Mouse (Mus musculus) kidney, embryonic 14.5 days (tissue): Measurements from ENCODE around the gene Olfr312. TPM values are rescaled to one million over a fixed set of nuclear protein-coding genes. Genes with fewer than 3 reads are reported as not detected.
A peak's percentile ranks its signal among the peaks of the same experiment; 100 is the strongest.
"Not testable (repeated sequence)": the region's sequence is repeated elsewhere in the genome, so short reads cannot be mapped to it uniquely, and the experiment has no call there.

Experiments
- ATAC-seq: fragments of 200-750 bp; cut with Nextera tagmentation; 2 replicates; pipeline ENCODE4 v1.8.0; 2017; ENCODE audit warnings: moderate number of reproducible peaks, mild to moderate bottlenecking, moderate TSS enrichment, moderate library complexity; ENCODE audit not compliant: low FRiP score, low TSS enrichment
- H3K27ac ChIP-seq: fragments of 300-500 bp; sonication (generic); 2 replicates; pipeline ENCODE4 v1.5.1; 2014; ENCODE audit warnings: low read depth, mild to moderate bottlenecking, low read length, moderate library complexity, mixed read lengths
- H3K27me3 ChIP-seq: fragments of 300-500 bp; sonication (generic); 2 replicates; pipeline ENCODE4 v1.6.1; 2014; ENCODE audit warnings: mild to moderate bottlenecking, low read length; ENCODE audit not compliant: control insufficient read depth, insufficient read depth
- H3K36me3 ChIP-seq: fragments of 300-500 bp; sonication (generic); 2 replicates; pipeline ENCODE4 v1.6.1; 2014; ENCODE audit warnings: low read length, mixed read lengths; ENCODE audit not compliant: control insufficient read depth, insufficient read depth
- H3K4me1 ChIP-seq: fragments of 300-500 bp; sonication (generic); 2 replicates; pipeline ENCODE4 v1.6.1; 2014; ENCODE audit warnings: low read length, mixed read lengths; ENCODE audit not compliant: control insufficient read depth, insufficient read depth
- H3K4me2 ChIP-seq: fragments of 300-500 bp; sonication (generic); replicated peaks from 2 replicates; pipeline ENCODE4 v1.6.1; 2014; ENCODE audit warnings: low read depth, mild to moderate bottlenecking, low read length
- H3K4me3 ChIP-seq: fragments of 300-500 bp; sonication (generic); 2 replicates; pipeline ENCODE4 v1.5.1; 2014; ENCODE audit warnings: mild to moderate bottlenecking, low read length
- H3K9ac ChIP-seq: fragments of 300-500 bp; sonication (generic); 2 replicates; pipeline ENCODE4 v1.6.1; 2014; ENCODE audit warnings: low read depth, mild to moderate bottlenecking, low read length, moderate library complexity
- H3K9me3 ChIP-seq: fragments of 300-500 bp; sonication (generic); 2 replicates; pipeline ENCODE4 v1.6.1; 2016; ENCODE audit warnings: low read length; ENCODE audit not compliant: control insufficient read depth
- WGBS: fragments of 180-500 bp; shearing (Covaris S2); extraction: QIAGEN DNeasy Blood & Tissue Kit; methylation state at CpG from one replicate; pipeline ENCODE4 v1.1.7; 2014; 5-methylcytosine and 5-hydroxymethylcytosine counted together
- polyA plus RNA-seq: library from polyadenylated mRNA; unstranded; fragments of >200 nt; fragmentation: Nextera tagmentation; extraction: Ambion mirVana; gene quantifications from 2 replicates; pipeline ENCODE4 v1.2.1, GENCODE M21; 2014

The Olfr312 gene
- polyA plus RNA-seq, 1 experiment from 2014 or later: not detected

DNA sequence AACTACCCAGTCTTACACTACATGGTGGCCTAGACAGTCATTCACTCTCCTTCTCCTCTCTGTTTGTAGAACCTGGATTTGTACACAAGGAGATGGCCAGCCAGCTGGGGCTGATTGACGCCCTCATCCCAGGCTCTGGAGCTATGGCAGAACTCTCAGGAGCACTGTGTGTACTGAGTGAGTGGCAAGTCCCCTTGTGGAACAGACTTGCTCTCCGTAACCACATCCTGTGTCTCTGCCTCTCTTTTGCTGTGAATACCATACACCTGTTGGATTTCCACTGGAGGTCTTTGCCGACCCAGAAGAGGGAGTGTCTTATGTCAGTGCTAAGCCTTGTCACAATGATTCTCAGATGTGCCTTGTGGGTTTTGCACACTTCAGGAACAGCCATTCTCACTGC lies 3.5 kb downstream of the Olfr312 start:
- H3K4me1 ChIP-seq, H3K9ac ChIP-seq, ATAC-seq, H3K4me2 ChIP-seq, H3K4me3 ChIP-seq, H3K27me3 ChIP-seq, H3K36me3 ChIP-seq, H3K9me3 ChIP-seq, H3K27ac ChIP-seq: not testable (repeated sequence)
- WGBS: 72% methylated on average over 3 of the region's 3 CpGs

DNA sequence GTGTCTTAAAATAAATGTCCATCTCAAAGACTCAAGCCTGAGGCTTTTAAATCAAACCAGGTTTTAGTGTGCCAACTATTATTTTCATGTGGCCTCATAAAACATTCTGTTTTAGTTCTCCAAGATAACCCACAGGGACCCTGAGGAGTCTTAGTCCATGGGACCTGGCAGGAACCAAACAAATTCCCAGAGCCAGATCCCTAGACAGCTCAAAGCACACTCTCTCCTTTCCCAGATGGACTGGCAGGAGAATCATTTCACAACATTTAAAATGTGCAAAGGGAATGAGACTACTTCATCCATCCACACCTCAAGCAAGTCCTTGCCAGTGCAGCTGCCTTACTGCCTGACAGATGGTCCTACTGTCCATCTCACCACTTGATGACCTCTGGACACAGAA lies 9.9 kb downstream of the Olfr312 start, which contains the start of gene Olfr311:
Gene Olfr311, plus strand, starts transcription at position 301 of the 400 bp plus-strand sequence.
- not testable (repeated sequence) for H3K27me3 ChIP-seq, ATAC-seq, H3K4me2 ChIP-seq, H3K9me3 ChIP-seq, H3K27ac ChIP-seq, H3K36me3 ChIP-seq, H3K4me3 ChIP-seq, H3K9ac ChIP-seq, H3K4me1 ChIP-seq

GRCm38 (mm10) chr11:58846919-58847461 lies 18.0 kb downstream of the Olfr312 start, which contains the start of gene Gm12258:
Gene Gm12258, plus strand, starts transcription at chr11:58847158.
- Histone ChIP-seq H3K27ac (no peak within 1 kb of the TSS), H3K9me3 (no peaks in the 10 kb centered on the region), H3K9ac (peak within 1 kb of the TSS; percentile 80), H3K27me3 (no peaks in the 10 kb centered on the region), H3K36me3 (peaks cover 18% of the 10 kb centered on the region), H3K4me2 (peak within 1 kb of the TSS; percentile 72), H3K4me1 (peaks cover 5% of the 10 kb centered on the region), H3K4me3 (peak within 1 kb of the TSS; percentile 68)
- WGBS: under 1% methylated on average over 24 of the region's 24 CpGs
- ATAC-seq: peak; percentile 100

GRCm38 (mm10) chr11:58847636-58848035 lies 18.6 kb downstream of the Olfr312 start:
- peak overlapping the region; percentile 68 for H3K4me3 ChIP-seq
- H3K27ac ChIP-seq: no peak overlapping the region
- no peaks in the 10 kb centered on the region for H3K27me3 ChIP-seq
- peak overlapping the region; percentile 72 for H3K4me2 ChIP-seq
- H3K9me3 ChIP-seq: no peaks in the 10 kb centered on the region
- ATAC-seq: no peak
- peaks cover 5% of the 10 kb centered on the region for H3K4me1 ChIP-seq
- 45% methylated on average over 9 of the region's 9 CpGs for WGBS
- H3K36me3 ChIP-seq: peaks cover 18% of the 10 kb centered on the region
- peak overlapping the region; percentile 80 for H3K9ac ChIP-seq

DNA sequence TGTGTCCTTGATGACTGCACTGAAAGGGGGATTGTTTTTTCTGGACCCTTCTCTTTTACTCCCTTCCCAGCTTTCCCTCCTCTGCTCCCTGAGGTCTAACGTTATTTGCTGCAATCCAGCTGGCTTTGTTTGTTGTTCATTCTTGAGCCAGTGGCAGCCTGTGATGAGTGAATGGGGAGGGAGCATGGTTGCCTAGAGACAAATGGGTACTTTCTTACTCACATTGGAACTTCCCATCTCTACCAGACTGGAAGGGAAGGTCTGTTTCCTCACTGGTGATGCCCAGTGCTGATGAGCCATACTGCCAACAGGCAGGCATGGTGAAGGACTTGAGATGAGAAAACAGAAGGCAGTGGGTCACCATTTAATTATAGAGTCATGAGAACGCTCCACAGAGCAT lies 20.7 kb downstream of the Olfr312 start:
- H3K27ac ChIP-seq: no peak overlapping the region
- H3K9me3 ChIP-seq: no peaks in the 10 kb centered on the region
- no peak for ATAC-seq
- H3K4me2 ChIP-seq: no peak overlapping the region
- H3K9ac ChIP-seq: no peak overlapping the region
- WGBS: 73% methylated on average over 2 of the region's 2 CpGs
- H3K36me3 ChIP-seq: peaks cover 24% of the 10 kb centered on the region
- peaks cover 5% of the 10 kb centered on the region for H3K4me1 ChIP-seq
- H3K27me3 ChIP-seq: no peaks in the 10 kb centered on the region
- H3K4me3 ChIP-seq: no peak overlapping the region

DNA sequence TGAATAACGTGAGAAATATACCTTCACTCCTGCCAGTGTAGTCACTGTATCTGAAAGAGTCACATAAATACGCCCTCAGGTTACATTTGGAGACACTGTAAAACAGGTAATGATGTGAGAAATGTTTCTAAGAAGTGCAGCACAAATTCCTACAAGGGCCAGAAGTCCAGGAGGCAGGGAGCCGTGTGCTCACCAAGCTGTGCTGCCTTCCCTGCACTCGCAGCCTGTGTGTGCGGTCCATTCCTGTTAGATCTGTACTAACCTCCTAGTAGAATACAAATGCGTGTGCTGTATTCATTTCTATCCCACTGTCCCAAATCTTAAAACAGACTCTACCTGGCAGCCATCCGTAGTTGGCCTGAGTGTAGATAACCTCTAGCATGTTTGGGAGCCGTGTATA lies 31.7 kb downstream of the Olfr312 start:
- Histone ChIP-seq H3K4me3 (no peak overlapping the region), H3K9ac (no peak overlapping the region), H3K36me3 (peaks cover 41% of the 10 kb centered on the region), H3K9me3 (peaks cover 21% of the 10 kb centered on the region), H3K4me2 (no peak overlapping the region), H3K27me3 (no peaks in the 10 kb centered on the region), H3K4me1 (no peaks in the 10 kb centered on the region), H3K27ac (no peak overlapping the region)
- 97% methylated on average over 8 of the region's 8 CpGs for WGBS
- no peak for ATAC-seq

DNA sequence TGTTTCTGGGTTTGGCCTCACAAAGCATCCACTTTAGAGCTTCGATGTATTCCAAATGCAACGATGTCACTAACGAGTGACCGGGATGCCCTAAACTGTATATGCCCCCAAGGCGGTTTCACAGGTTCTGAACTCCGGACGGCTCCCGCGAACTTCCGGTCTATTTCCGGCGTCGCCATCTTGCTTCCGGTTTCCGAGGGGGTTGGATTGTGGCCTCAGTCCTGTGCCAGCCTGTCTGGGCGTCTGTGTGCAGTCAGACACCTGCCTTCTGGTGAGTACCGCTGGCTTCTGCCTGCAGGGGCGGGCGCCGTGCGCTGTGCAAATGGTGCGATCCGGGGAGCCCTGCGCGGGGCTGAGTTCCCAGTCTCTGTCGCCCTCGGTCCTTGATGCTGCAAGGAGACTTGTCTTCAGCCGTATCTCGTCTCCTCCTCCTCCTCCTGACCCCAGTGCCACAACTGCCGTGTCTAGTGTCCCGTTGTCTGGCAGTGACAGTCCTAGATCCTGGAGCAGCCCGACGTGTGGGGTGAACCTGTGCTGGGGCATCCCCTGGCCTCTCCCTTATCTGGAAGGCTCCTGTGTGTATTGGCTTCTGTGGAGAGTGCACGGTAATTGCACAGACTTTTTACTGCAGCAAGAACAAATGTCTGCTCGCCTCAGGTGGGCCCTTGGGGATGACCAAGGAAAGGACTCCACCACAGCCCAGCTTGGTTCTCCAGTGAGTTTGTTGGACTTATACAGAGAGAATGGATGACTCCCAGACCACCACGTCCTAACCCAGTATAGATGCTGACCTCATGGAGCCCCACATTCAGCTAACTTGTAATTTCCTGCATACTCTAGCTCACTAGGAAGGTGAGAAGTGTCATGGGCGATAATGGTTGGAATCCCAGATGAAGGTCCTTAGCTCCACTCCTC lies 38.3 kb downstream of the Olfr312 start, which contains the start of gene 2810021J22Rik:
Gene 2810021J22Rik, plus strand, starts transcription at position 178 of the 915 bp plus-strand sequence.
- peaks cover 12% of the 10 kb centered on the region; the same call in 1 of the 2 replicates for H3K4me1 ChIP-seq
- no peaks in the 10 kb centered on the region for H3K9me3 ChIP-seq
- peak within 1 kb of the TSS; percentile 85 for H3K9ac ChIP-seq
- H3K4me3 ChIP-seq: peak within 1 kb of the TSS; percentile 83
- peaks cover 12% of the 10 kb centered on the region for H3K36me3 ChIP-seq
- peak within 1 kb of the TSS; percentile 49 for H3K4me2 ChIP-seq
- WGBS: 6% methylated on average over 37 of the region's 37 CpGs
- H3K27me3 ChIP-seq: no peaks in the 10 kb centered on the region
- peak within 1 kb of the TSS; percentile 78 for H3K27ac ChIP-seq
- peak; percentile 93 for ATAC-seq

- peak overlapping the region; percentile 85; the same call in 1 of the 2 replicates for H3K9ac ChIP-seq
- no peaks in the 10 kb centered on the region for H3K9me3 ChIP-seq
- H3K4me2 ChIP-seq: peak overlapping the region; percentile 49
- peak overlapping the region; percentile 78; the same call in 1 of the 2 replicates for H3K27ac ChIP-seq
- H3K36me3 ChIP-seq: peaks cover 12% of the 10 kb centered on the region
- H3K4me3 ChIP-seq: peak overlapping the region; percentile 83
- peaks cover 12% of the 10 kb centered on the region; the same call in 1 of the 2 replicates for H3K4me1 ChIP-seq
- no peaks in the 10 kb centered on the region for H3K27me3 ChIP-seq
- ATAC-seq: no peak
- WGBS: 75% methylated on average over 6 of the region's 6 CpGs
Observed at GRCm38 (mm10) chr11:58867954-58868330, 38.9 kb downstream of the Olfr312 start.

DNA sequence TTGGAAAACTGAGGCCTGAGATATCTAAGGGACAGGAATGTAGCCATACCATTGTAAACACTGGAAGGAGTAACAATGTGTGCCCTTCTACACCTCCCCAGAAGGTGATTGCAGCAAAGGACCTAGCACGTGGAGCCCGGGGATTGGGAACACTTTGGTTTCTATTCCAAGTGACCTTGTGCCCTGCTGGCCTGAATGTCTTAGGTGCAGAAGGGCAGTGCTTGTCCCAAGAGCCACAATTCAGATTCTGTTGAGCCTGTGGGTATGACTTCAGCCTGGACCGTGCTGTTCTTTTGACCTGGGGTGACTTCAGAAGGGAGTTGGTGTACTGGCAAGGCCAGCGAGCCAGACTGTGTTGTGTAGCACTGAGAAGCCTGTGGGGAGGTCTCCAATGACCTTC lies 41.9 kb downstream of the Olfr312 start:
- H3K4me3 ChIP-seq: no peak overlapping the region
- H3K27me3 ChIP-seq: no peaks in the 10 kb centered on the region
- H3K4me1 ChIP-seq: peaks cover 12% of the 10 kb centered on the region; the same call in 1 of the 2 replicates
- no peak overlapping the region for H3K4me2 ChIP-seq
- no peaks in the 10 kb centered on the region for H3K9me3 ChIP-seq
- H3K36me3 ChIP-seq: peaks cover 14% of the 10 kb centered on the region
- H3K27ac ChIP-seq: no peak overlapping the region
- ATAC-seq: no peak
- H3K9ac ChIP-seq: no peak overlapping the region
- WGBS: 86% methylated on average over 4 of the region's 4 CpGs
